Mouse (Mus musculus): Measurements from ENCODE around the gene Kansl2.
"Not testable (repeated sequence)": the region's sequence is repeated elsewhere in the genome, so short reads cannot be mapped to it uniquely, and the experiment has no call there.

Gene Kansl2

DNA sequence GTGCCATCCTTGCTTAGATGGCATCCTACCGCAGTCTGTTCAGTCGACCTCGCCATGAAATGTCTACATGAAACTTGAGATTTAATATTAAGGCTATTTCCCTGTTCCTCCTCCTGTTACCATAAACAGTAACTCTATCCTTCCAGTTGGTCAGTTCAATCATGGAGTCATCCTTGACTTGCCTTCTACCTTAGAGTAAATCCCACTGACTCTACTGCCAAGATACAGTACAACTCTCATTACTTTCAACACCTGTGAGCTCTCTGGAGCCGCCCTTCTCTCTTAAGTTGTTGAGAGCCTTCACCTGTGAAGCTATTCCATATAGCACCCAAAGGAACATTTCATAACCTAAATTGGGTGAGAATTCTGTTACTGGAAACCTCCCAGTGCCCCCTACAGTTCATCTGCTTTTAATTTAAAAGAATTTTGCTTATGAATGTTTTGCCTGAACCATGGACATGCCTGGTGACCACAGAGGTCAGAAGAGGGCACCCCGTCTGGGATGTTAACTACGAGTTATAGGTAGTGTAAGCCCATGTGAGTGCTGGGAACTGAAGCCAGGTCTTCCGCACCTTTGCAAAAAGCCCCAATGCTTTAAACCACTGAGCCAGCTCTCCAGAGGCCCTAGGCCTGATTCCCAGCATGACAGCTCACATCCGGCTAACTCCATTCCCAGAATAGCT is 2.9 kb upstream of the Kansl2 start:
- DNase-seq (ENCODE audit: low read depth, low spot score) = no peak

- no peak for DNase-seq (ENCODE audit: low read depth, low spot score)
These were observed 1.9 kb upstream of the Kansl2 start for GRCm38 (mm10) chr15:98535921-98536320.

DNA sequence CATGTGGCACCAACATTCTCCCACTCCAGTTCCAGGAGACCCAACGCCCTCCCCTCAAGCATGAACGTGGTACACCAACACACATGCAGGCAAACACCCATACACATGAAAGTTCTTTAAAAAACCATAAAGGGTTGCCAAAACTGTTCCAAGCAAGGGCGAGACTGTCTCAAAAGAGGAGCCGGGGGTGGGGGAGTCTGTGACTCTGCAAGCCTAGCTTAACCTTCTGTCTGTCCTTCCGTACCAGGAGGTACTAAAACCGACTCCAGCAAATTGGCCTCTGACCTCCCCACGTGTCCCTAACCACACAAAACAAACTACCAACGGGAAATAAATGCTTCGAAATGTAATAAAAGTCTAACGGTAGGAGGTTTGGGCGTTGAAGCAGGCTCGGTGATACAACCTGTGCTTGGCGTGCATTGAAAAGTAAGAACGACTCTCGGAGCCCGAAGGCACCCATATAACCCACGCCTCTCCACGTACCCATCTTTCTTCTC is 981 bp downstream of the Kansl2 start:
- peak; percentile 44 for DNase-seq (ENCODE audit: low read depth, low spot score)

- peak; percentile 36 for DNase-seq (ENCODE audit: low read depth, low spot score)
These were observed 1.8 kb downstream of the Kansl2 start for GRCm38 (mm10) chr15:98532281-98532680.

- DNase-seq (ENCODE audit: low read depth, low spot score) = peak; percentile 55
These were observed 5.9 kb downstream of the Kansl2 start for GRCm38 (mm10) chr15:98528066-98528563.

GRCm38 (mm10) chr15:98527056-98527771 is 6.8 kb downstream of the Kansl2 start:
- DNase-seq (ENCODE audit: low read depth, low spot score) = no peak

DNA sequence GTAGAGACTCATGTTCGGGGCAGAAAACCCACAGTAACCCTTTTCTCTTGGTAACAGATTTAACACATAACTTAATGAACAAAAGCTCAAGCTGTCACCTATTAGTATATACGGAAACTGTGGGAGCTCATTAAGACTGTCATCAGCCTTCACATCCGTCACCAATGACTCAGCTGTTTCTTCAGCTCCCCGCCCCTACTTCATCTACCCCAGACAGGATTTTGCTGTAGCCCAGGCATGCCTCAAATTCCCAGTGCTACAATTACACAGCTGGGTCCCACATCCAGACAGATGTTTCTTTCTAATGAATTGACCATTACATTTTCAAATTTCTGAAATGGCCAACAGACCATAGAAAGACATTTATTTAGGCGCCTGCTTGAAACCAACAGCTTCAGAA is 8.0 kb downstream of the Kansl2 start:
- DNase-seq (ENCODE audit: low read depth, low spot score) = peak; percentile 77

- no peak for DNase-seq (ENCODE audit: low read depth, low spot score)
These were observed 12.8 kb downstream of the Kansl2 start for GRCm38 (mm10) chr15:98521245-98521644.

GRCm38 (mm10) chr15:98517380-98518355 is 16.4 kb downstream of the Kansl2 start:
- DNase-seq (ENCODE audit: low read depth, low spot score) = peak; percentile 71

GRCm38 (mm10) chr15:98514845-98515244 is 19.2 kb downstream of the Kansl2 start:
- not testable (repeated sequence) for DNase-seq (ENCODE audit: low read depth, low spot score)

DNA sequence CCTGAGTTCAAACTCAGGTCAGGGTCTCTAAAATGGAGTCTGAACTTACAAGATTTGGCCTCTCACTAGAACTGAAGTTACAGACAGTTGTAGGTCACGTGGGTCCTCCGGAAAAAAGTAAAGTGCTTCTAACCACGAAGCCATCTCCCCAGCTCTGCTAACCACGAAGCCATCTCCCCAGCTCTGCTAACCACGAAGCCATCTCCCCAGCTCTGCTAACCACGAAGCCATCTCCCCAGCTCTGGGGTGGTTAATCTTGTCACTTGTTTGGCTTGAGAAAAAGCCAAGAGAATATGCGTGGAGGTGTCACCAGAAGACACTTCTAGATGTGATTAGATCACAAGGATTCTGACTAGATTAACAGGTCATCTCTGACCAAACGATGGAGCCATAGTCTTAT is 19.9 kb downstream of the Kansl2 start:
- DNase-seq (ENCODE audit: low read depth, low spot score) = no peak

DNA sequence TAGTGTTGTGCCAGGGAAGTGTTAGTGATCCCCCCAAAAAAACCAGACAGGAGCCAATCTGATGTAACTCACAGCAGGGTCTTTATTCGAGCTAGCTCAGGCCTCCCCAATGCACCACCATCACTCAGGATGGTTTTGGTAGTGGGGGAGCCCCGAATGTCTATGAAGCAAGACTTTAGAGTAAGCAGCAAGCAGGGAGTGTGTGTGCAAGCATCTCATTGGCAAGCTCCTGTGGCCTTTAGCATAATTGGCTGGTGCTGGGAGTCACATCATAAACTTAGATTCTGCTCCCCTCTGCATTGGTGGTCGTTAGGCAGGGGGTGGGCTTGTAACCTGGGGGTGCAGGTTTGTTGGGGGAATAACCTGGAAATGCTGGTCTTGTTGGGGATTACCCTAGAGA is 20.4 kb downstream of the Kansl2 start:
- DNase-seq (ENCODE audit: low read depth, low spot score) = not testable (repeated sequence)

DNA sequence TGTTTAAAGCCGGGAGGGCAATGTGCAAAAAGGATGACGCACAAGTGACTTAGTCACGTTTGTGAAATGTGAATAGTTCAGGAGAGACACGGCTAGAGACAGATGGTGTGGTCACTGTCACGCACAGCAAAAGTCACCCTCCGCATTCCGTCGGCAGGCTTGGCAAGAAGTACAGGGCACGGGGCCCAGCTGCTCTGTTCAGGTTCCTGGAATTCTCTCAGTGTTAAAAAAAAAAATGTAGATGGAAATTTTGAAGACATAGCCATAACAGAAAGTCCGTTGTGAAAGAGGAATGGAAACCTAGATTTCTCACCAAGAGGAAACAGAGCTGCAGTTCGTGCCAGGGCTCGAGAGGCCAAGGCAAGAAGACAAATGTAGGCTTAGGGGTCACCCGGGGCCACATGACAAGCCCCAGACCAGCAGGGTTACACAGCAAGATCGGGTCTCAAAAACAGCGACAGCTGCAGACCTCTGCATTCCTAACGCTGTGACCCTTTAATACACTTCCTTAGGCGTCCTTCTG is 21.2 kb downstream of the Kansl2 start:
- DNase-seq (ENCODE audit: low read depth, low spot score) = no peak

GRCm38 (mm10) chr15:98512232-98512631 is 21.8 kb downstream of the Kansl2 start:
- no peak for DNase-seq (ENCODE audit: low read depth, low spot score)

DNA sequence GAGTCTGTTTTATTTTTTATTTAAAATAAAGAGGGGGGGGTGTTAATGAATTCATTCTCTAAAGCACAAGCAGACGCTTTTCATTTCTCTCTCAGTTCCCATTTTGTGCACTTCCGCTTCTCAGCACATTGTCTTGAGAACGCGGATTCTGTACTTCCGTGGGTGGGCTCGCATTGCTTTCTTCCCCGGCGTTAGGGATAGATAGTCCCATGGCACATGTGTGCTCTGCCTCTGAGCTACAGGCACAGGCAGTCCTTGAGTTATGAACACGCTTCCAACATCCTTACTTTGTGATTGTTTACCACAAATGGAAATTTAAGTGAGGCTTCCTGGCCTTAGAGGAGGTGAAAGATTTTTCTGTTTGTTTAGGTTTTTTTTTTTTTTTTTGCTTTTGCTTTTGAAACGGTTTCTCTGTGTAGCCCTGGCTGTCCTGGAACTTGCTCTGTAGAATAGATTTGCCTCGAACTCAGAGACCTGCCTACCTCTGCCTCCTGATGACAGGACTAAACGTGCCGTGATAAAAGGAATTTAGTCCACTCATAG is 22.6 kb downstream of the Kansl2 start:
- DNase-seq (ENCODE audit: low read depth, low spot score) = no peak

- DNase-seq (ENCODE audit: low read depth, low spot score) = peak; percentile 84
These were observed 23.4 kb downstream of the Kansl2 start for GRCm38 (mm10) chr15:98510438-98511385.

DNA sequence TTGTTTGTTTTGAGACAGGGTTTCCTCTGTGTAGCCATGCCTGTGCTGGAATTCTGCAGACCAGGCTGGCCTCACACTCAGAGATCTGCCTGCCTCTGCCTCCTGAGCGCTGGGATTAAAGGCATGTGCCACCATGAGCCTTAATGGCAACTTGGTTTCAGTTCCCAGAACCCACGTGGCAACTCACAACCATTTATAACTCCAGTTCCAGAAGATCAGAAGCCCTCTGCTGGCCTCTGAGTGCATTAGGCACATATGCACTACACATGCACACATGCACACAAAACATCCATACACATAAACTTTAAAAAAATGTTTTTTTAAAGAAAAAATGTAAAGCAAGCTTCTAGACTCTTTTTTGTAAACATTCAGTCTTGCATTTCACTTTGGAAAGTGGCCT is 24.7 kb downstream of the Kansl2 start:
- DNase-seq (ENCODE audit: low read depth, low spot score) = no peak

- peak; percentile 77 for DNase-seq (ENCODE audit: low read depth, low spot score)
These were observed 26.7 kb downstream of the Kansl2 start for GRCm38 (mm10) chr15:98507321-98507720.

DNA sequence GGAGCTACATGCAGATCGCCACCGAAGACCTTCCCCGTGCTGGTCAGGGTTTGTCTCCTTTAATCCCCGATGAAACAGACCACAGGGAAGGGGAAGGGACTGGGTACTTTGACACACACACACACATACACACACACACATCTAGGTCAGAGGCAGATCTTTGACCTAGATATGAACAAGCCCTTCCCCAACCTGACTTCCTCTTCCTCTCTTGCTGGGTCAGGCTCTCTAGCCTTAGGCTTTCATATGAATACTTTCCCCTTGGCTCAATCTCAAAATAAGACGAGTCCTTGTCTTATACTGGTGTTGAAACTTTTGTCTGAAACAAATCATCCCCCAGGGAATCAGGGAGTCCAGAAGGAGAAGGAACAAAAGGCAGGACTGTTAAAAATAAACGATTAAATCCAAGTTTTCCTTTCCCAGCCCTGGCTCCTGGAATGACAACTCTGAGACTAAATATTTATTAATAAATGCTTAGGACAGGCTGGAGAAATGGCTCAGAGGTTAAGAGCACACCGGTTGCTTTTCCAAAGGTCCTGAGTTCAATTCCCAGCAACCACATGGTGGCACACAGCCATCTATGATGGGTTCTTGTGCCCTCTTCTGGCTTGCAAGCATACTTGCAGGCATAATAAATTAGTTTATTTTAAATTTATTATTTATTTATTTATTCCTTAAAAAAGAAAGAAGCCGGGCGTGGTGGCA is 27.7 kb downstream of the Kansl2 start:
- no peak for DNase-seq (ENCODE audit: low read depth, low spot score)

Data from R1 (cell line).